31 mouse cellular contexts compared by ENCODE assay signal in the genomic region with DNA sequence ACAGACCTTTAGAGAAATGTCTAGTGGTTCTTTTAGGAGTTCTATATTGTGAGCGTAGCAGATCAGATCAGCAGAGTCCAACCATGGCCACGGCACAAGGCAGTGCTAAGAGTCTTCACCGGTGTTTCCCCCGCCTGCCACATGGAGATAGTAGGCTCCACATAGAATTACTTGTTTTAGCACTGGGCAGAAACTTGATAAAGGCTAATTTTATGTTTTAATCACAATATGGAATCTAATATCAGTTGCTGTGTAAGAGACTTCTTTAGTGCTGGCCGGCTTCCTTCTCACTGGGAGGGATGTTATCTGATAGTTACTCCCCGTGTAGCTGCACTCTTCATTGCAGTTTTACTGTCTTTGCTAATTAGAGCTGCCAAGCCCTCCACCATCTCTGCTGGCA. TPM values are rescaled to one million over a fixed set of nuclear protein-coding genes. Genes with fewer than 3 reads are reported as not detected.
DNase-seq lines count a peak whose midpoint lies in the region; ATAC-seq and TF ChIP-seq lines count a peak whose summit lies in the region.
"Had no signal": no experiment of that assay in that cellular context is flagged by ENCODE, and none has a peak within 500 bp of the region (broad histone marks: within the 10 kb centered on the region; RNA-seq: fewer than 3 reads in every experiment).

No protein-coding gene starts in this region.

- no peak overlapping the region for H3K9ac ChIP-seq in MEL (ENCODE audit: control insufficient read depth, low read depth, low read length, poor library complexity, severe bottlenecking)
- peak overlapping the region; percentile 34 for H3K9ac ChIP-seq in liver, embryonic 14.5 days (replicated peaks)
- H3K9ac ChIP-seq in neural tube, embryonic 15.5 days (replicated peaks), result no peak overlapping the region
- H3K9ac ChIP-seq in kidney, embryonic 16.5 days (replicated peaks; ENCODE audit: low read length), result no peak overlapping the region
- H3K9ac ChIP-seq: embryonic facial prominence, embryonic 12.5 days; forebrain, postnatal 0 days; lung, embryonic 14.5 days; neural tube, embryonic 13.5 days had no signal

- no peaks in the 10 kb centered on the region for H3K79me2 ChIP-seq in MEL (ENCODE audit: control insufficient read depth, insufficient read depth, low read length, poor library complexity)

- H3K9me3 ChIP-seq in MEL (replicated peaks; ENCODE audit: insufficient read depth, low read length), result no peaks in the 10 kb centered on the region
- no peaks in the 10 kb centered on the region for H3K9me3 ChIP-seq in liver, embryonic 14.5 days (ENCODE audit: control insufficient read depth, low read length)
- no peaks in the 10 kb centered on the region for H3K9me3 ChIP-seq in neural tube, embryonic 15.5 days (replicated peaks)
- no peaks in the 10 kb centered on the region for H3K9me3 ChIP-seq in kidney, embryonic 16.5 days (ENCODE audit: low read length)
- H3K9me3 ChIP-seq: embryonic facial prominence, embryonic 12.5 days; hindbrain, embryonic 10.5 days; neural tube, embryonic 13.5 days had no signal

- 0 out of 2 replicates have a peak overlapping the region, but pooled peaks have one; percentile 15 for H3K4me2 ChIP-seq in liver, embryonic 14.5 days (ENCODE audit: low read depth)
- H3K4me2 ChIP-seq in neural tube, embryonic 15.5 days, result no peak overlapping the region
- H3K4me2 ChIP-seq in kidney, embryonic 16.5 days (replicated peaks; ENCODE audit: low read depth, low read length), result no peak overlapping the region
- H3K4me2 ChIP-seq: embryonic facial prominence, embryonic 12.5 days; lung, embryonic 14.5 days; midbrain, embryonic 11.5 days; neural tube, embryonic 13.5 days had no signal

- ATAC-seq in erythroid progenitor cell, adult 5-6 weeks (replicated peaks; ENCODE audit: low FRiP score, poor library complexity, severe bottlenecking), result 0 out of 2 replicates have a peak, but pooled peaks have one; percentile 39
- ATAC-seq in liver, embryonic 14.5 days (ENCODE audit: insufficient read depth), result peak; percentile 80
- peak; percentile 84 for ATAC-seq in megakaryocyte-erythroid progenitor cell, adult 5-6 weeks (replicated peaks; ENCODE audit: low FRiP score, low TSS enrichment, poor library complexity, severe bottlenecking)
- no peak for ATAC-seq in neural tube, embryonic 15.5 days (ENCODE audit: low FRiP score)
- no peak for ATAC-seq in kidney, embryonic 16.5 days (ENCODE audit: low FRiP score, low TSS enrichment)
- ATAC-seq: activated CD4-positive, CD25-positive, alpha-beta regulatory T cell, adult 4 months; CD4-positive, CD25-positive, alpha-beta regulatory T cell, adult 4 months; forebrain, postnatal 0 days; hindbrain, embryonic 16.5 days; intestine, embryonic 16.5 days had no signal

- peak in 1 of 2 experiments; percentile 38; a peak in 3 of 4 replicates for TF ChIP-seq EP300 in MEL (IDR thresholded peaks at IDR 0.05; ENCODE audit: low read depth in 1 of 2, low read length in 2 of 2)
- 0 out of 2 replicates have a peak, but pooled peaks have one; percentile 34 for TF ChIP-seq EP300 in liver, embryonic 14.5 days (IDR thresholded peaks at IDR 0.05; ENCODE audit: low read depth)

- TF ChIP-seq RAD21 in MEL (IDR thresholded peaks at IDR 0.05; ENCODE audit: low read depth, low read length), result no peak

- H3K27me3 ChIP-seq in MEL (ENCODE audit: control insufficient read depth in 1 of 2, insufficient read depth in 2 of 2, low read length in 2 of 2), result no peaks in the 10 kb centered on the region
- H3K27me3 ChIP-seq in liver, embryonic 14.5 days (ENCODE audit: control insufficient read depth, insufficient read depth, low read length), result no peaks in the 10 kb centered on the region; the same call in 1 of the 2 replicates
- no peaks in the 10 kb centered on the region for H3K27me3 ChIP-seq in neural tube, embryonic 15.5 days (replicated peaks)
- no peaks in the 10 kb centered on the region for H3K27me3 ChIP-seq in kidney, embryonic 16.5 days (ENCODE audit: insufficient read depth, low read length)
- H3K27me3 ChIP-seq: embryonic facial prominence, embryonic 12.5 days; neural tube, embryonic 13.5 days had no signal

- no peak for TF ChIP-seq POLR2A in MEL (IDR thresholded peaks at IDR 0.05; ENCODE audit: control insufficient read depth in 1 of 2, insufficient read depth in 1 of 2, low read depth in 1 of 2, low read length in 2 of 2, poor library complexity in 1 of 2)

- peak; percentile 49 for DNase-seq in MEL (ENCODE audit: low read depth, low spot score)
- no peak for DNase-seq in liver, embryonic 14.5 days (ENCODE audit: low read depth in 3 of 3, low spot score in 3 of 3)
- DNase-seq in heart, adult 11 months, result no peak
- DNase-seq: adrenal gland, adult 2 months; adrenal gland, postnatal 36 days; cerebellum, adult 2 months; cerebellum, postnatal 36 days; embryo, embryonic 11 days; forebrain, postnatal 0 days; gastrocnemius, postnatal 10 days; heart, postnatal 14 days; kidney, adult 9 months; kidney, postnatal 25 days; left cerebral cortex, postnatal 4 days; lung, embryonic 14.5 days; lung, postnatal 14 days; thymus, postnatal 4 days had no signal

- H3K4me3 ChIP-seq in MEL (ENCODE audit: control insufficient read depth in 1 of 2, insufficient read depth in 1 of 2, low read depth in 2 of 2, low read length in 2 of 2), result no peak overlapping the region
- no peak overlapping the region for H3K4me3 ChIP-seq in liver, embryonic 14.5 days (ENCODE audit: insufficient read depth in 1 of 2, low read depth in 2 of 2, low read length in 2 of 2)
- H3K4me3 ChIP-seq in neural tube, embryonic 15.5 days (replicated peaks), result no peak overlapping the region
- H3K4me3 ChIP-seq in kidney, embryonic 16.5 days (ENCODE audit: low read length), result no peak overlapping the region
- H3K4me3 ChIP-seq: embryonic facial prominence, embryonic 12.5 days; hindbrain, embryonic 10.5 days; layer of hippocampus, adult 2 months; neural tube, embryonic 13.5 days had no signal

- WGBS in liver, embryonic 14.5 days (ENCODE audit: insufficient replicate concordance), result 17% methylated on average over 6 of the region's 6 CpGs
- 72% methylated on average over 6 of the region's 6 CpGs for WGBS in neural tube, embryonic 15.5 days
- WGBS in kidney, embryonic 16.5 days, result 56% methylated on average over 6 of the region's 6 CpGs

- peaks cover 4% of the 10 kb centered on the region in 2 experiments; a peak in 2 of 4 replicates for H3K4me1 ChIP-seq in MEL (ENCODE audit: control insufficient read depth in 1 of 2, insufficient read depth in 2 of 2, low read length in 2 of 2)
- H3K4me1 ChIP-seq in liver, embryonic 14.5 days (replicated peaks; ENCODE audit: control insufficient read depth in 2 of 2, insufficient read depth in 2 of 2, low read length in 1 of 2), result peaks cover 4 to 11% of the 10 kb centered on the region in 2 experiments
- peaks cover 8% of the 10 kb centered on the region for H3K4me1 ChIP-seq in neural tube, embryonic 15.5 days
- H3K4me1 ChIP-seq in kidney, embryonic 16.5 days (ENCODE audit: insufficient read depth, low read length), result no peaks in the 10 kb centered on the region
- H3K4me1 ChIP-seq: embryonic facial prominence, embryonic 12.5 days; hindbrain, embryonic 10.5 days had no signal

- no peak overlapping the region for H3K27ac ChIP-seq in MEL (ENCODE audit: control insufficient read depth, low read depth, low read length)
- no peak overlapping the region for H3K27ac ChIP-seq in liver, embryonic 14.5 days
- H3K27ac ChIP-seq in neural tube, embryonic 15.5 days (replicated peaks), result no peak overlapping the region
- H3K27ac ChIP-seq in kidney, embryonic 16.5 days (ENCODE audit: low read length), result no peak overlapping the region
- H3K27ac ChIP-seq: embryonic facial prominence, embryonic 12.5 days; hindbrain, embryonic 10.5 days; layer of hippocampus, adult 2 months; neural tube, embryonic 13.5 days had no signal

- peaks cover 7 to 10% of the 10 kb centered on the region in 2 experiments for H3K36me3 ChIP-seq in MEL (ENCODE audit: control insufficient read depth in 1 of 2, insufficient read depth in 2 of 2, low read length in 2 of 2)
- H3K36me3 ChIP-seq in liver, embryonic 14.5 days (replicated peaks; ENCODE audit: control insufficient read depth, insufficient read depth, low read depth), result peaks cover 8% of the 10 kb centered on the region
- peaks cover 21% of the 10 kb centered on the region for H3K36me3 ChIP-seq in neural tube, embryonic 15.5 days
- H3K36me3 ChIP-seq in kidney, embryonic 16.5 days (ENCODE audit: insufficient read depth, low read length), result peaks cover 18% of the 10 kb centered on the region

- no peak for TF ChIP-seq CTCF in MEL (IDR thresholded peaks at IDR 0.05 in 2 of 3, conservative IDR thresholded peaks at IDR 0.05 in 1 of 3; ENCODE audit: control insufficient read depth in 1 of 3, insufficient read depth in 1 of 3, low read depth in 2 of 3, low read length in 3 of 3, poor library complexity in 1 of 3, severe bottlenecking in 1 of 3)
- TF ChIP-seq CTCF in liver, embryonic 14.5 days (IDR thresholded peaks at IDR 0.05; ENCODE audit: low read depth), result no peak

TF ChIP-seq in MEL, 35 proteins besides CTCF, POLR2A, EP300 and RAD21 (continues in another document):
- TF ChIP-seq SIN3A (IDR thresholded peaks at IDR 0.05; ENCODE audit: low read length), result no peak
- TF ChIP-seq GATA1 (IDR thresholded peaks at IDR 0.05; ENCODE audit: low read depth, low read length), result peak; percentile 79
- no peak; the same call in 1 of the 2 replicates for TF ChIP-seq KAT2A (conservative IDR thresholded peaks at IDR 0.05; ENCODE audit: low read depth, low read length)
- TF ChIP-seq TAL1 (IDR thresholded peaks at IDR 0.05; ENCODE audit: low read length), result 0 out of 2 replicates have a peak, but pooled peaks have one; percentile 9
- TF ChIP-seq MEF2A (IDR thresholded peaks at IDR 0.05; ENCODE audit: extremely low read depth, insufficient replicate concordance, low read depth, low read length, poor library complexity, severe bottlenecking), result peak; percentile 74; the same call in 1 of the 2 replicates
- TF ChIP-seq ZNF384 (IDR thresholded peaks at IDR 0.05; ENCODE audit: low read depth, low read length), result no peak
- no peak for TF ChIP-seq MAZ (IDR thresholded peaks at IDR 0.05; ENCODE audit: low read depth, low read length)

RNA-seq across cellular contexts. Expression of gene Slc30a10, which starts 21.5 kb away (rescaled TPM):
- 2.1 and 3.9 TPM in 2 replicates for total RNA-seq in MEL (2012; rRNA removed)
- 1 to 10 TPM in 1 of 2 experiments, not detected in 1; 7.9 TPM for polyA plus RNA-seq in MEL (2012; ENCODE audit: insufficient read depth in 1 of 2, insufficient read length in 2 of 2, low read depth in 1 of 2, low replicate concordance in 2 of 2, missing spikeins in 1 of 2)
- 6.8 and 17.6 TPM in 2 replicates for total RNA-seq in erythroid progenitor cell, adult 5-6 weeks (2015; ENCODE audit: low replicate concordance)
- 7.7 and 8.9 TPM in 2 replicates for total RNA-seq in erythroid progenitor cell, adult 5-6 weeks (2017; ENCODE audit: low replicate concordance)
- 19.5 and 21.2 TPM in 2 replicates for polyA plus RNA-seq in liver, embryonic 14.5 days (2012; rRNA removed)
- 13.3 and 14.9 TPM in 2 replicates for polyA plus RNA-seq in liver, embryonic 14.5 days (2014; fragmentation: Nextera tagmentation; extraction: Ambion mirVana)
- total RNA-seq in megakaryocyte-erythroid progenitor cell, adult 5-6 weeks (2014; fragmentation: Nextera tagmentation), result 0.96 and 1.1 TPM in 2 replicates
- 1.7 TPM in 1 of 2 replicates, not detected in the other for total RNA-seq in megakaryocyte-erythroid progenitor cell, adult 5-6 weeks (2017)
- polyA plus RNA-seq in neural tube, embryonic 15.5 days (2015; fragmentation: Nextera tagmentation; extraction: Ambion mirVana), result 5.6 and 5.8 TPM in 2 replicates
- polyA plus RNA-seq in kidney, embryonic 16.5 days (2015; fragmentation: Nextera tagmentation; extraction: Ambion mirVana), result 0.14 and 0.22 TPM in 2 replicates
- total RNA-seq: heart, postnatal 14 days had no signal
- polyA plus RNA-seq: activated CD4-positive, CD25-positive, alpha-beta regulatory T cell, adult 4 months; adrenal gland, adult 2 months; CD4-positive, CD25-positive, alpha-beta regulatory T cell, adult 4 months; testis, adult 2 months had no signal

Comparison
In these comparisons a context has a peak if more than half of its experiments do, and no peak if none do; other contexts are left out.
1. ATAC-seq: peak in erythroid progenitor cell, adult 5-6 weeks (single experiment), liver, embryonic 14.5 days (single experiment) and megakaryocyte-erythroid progenitor cell, adult 5-6 weeks (single experiment); none in neural tube, embryonic 15.5 days (single experiment) and kidney, embryonic 16.5 days (single experiment).